In genomic region chrX:101448886-101449475, GRCm38 (mm10) we compare ENCODE assay signal across 14 mouse cellular contexts. TPM values are rescaled to one million over a fixed set of nuclear protein-coding genes. Genes with fewer than 3 reads are reported as not detected.
A peak's percentile ranks its signal among the peaks of the same experiment; 100 is the strongest.
DNase-seq lines count a peak whose midpoint lies in the region; ATAC-seq and TF ChIP-seq lines count a peak whose summit lies in the region.
"Had no signal": no experiment of that assay in that cellular context is flagged by ENCODE, and none has a peak within 500 bp of the region (broad histone marks: within the 10 kb centered on the region; RNA-seq: fewer than 3 reads in every experiment).

Gene Itgb1bp2 (plus strand): TSS chrX:101449088.

- peak within 1 kb of the TSS; percentile 12 for H3K4me3 ChIP-seq in heart, embryonic 11.5 days (ENCODE audit: low read depth, low read length)
- no peak within 1 kb of the TSS for H3K4me3 ChIP-seq in thymus, adult 2 months (ENCODE audit: control insufficient read depth, insufficient read depth, low read length)
- no peak within 1 kb of the TSS for H3K4me3 ChIP-seq in forebrain, embryonic 10.5 days
- H3K4me3 ChIP-seq: forebrain, embryonic 15.5 days; left cerebral cortex, adult 2 months; lung, embryonic 15.5 days had no signal

- ATAC-seq in heart, embryonic 11.5 days (replicated peaks; ENCODE audit: insufficient number of reproducible peaks, low FRiP score, low TSS enrichment) = 0 out of 2 replicates have a peak, but pooled peaks have one; percentile 14
- ATAC-seq: CD4-positive, CD25-positive, alpha-beta regulatory T cell, adult 4 months; forebrain, embryonic 15.5 days; inflammation-experienced regulatory T-cells, adult 6 months had no signal

- peak within 1 kb of the TSS; percentile 49; the same call in 1 of the 2 replicates for H3K9ac ChIP-seq in heart, embryonic 11.5 days (ENCODE audit: low read depth, low read length)
- H3K9ac ChIP-seq: forebrain, embryonic 15.5 days; lung, embryonic 15.5 days had no signal

- no peak for DNase-seq in urinary bladder, adult 2 months (ENCODE audit: low spot score)
- DNase-seq in urinary bladder, postnatal 36 days (ENCODE audit: low spot score in 2 of 2) = no peak
- peak; percentile 17 for DNase-seq in kidney, postnatal 14 days
- no peak for DNase-seq in thymus, postnatal 4 days
- DNase-seq in thymus, adult 2 months = no peak
- DNase-seq in forebrain, embryonic 10.5 days (ENCODE audit: extremely low spot score, low spot score) = no peak
- DNase-seq in thymus, postnatal 36 days = no peak
- DNase-seq: embryo, embryonic 11 days had no signal

- peak within 1 kb of the TSS; percentile 45 for H3K4me2 ChIP-seq in heart, embryonic 11.5 days
- H3K4me2 ChIP-seq: forebrain, embryonic 15.5 days; lung, embryonic 15.5 days had no signal

- no peaks in the 10 kb centered on the region for H3K27me3 ChIP-seq in heart, embryonic 11.5 days (ENCODE audit: control insufficient read depth, insufficient read depth, low read length)
- H3K27me3 ChIP-seq in thymus, adult 2 months (ENCODE audit: control insufficient read depth, insufficient read depth, low read length) = no peaks in the 10 kb centered on the region
- H3K27me3 ChIP-seq in forebrain, embryonic 10.5 days (ENCODE audit: poor library complexity, severe bottlenecking) = peaks cover 63% of the 10 kb centered on the region
- H3K27me3 ChIP-seq: forebrain, embryonic 15.5 days; lung, embryonic 15.5 days had no signal

- WGBS in heart, embryonic 11.5 days (ENCODE audit: insufficient replicate concordance) = 58% methylated on average over 4 of the region's 4 CpGs
- WGBS in thymus, adult 2 months = 94% methylated on average over 4 of the region's 4 CpGs
- 77% methylated on average over 4 of the region's 4 CpGs for WGBS in forebrain, embryonic 10.5 days

- H3K9me3 ChIP-seq in heart, embryonic 11.5 days (replicated peaks; ENCODE audit: control insufficient read depth, low read length) = no peaks in the 10 kb centered on the region
- no peaks in the 10 kb centered on the region for H3K9me3 ChIP-seq in forebrain, embryonic 10.5 days
- H3K9me3 ChIP-seq: forebrain, embryonic 15.5 days; lung, embryonic 15.5 days had no signal

- H3K36me3 ChIP-seq in heart, embryonic 11.5 days (ENCODE audit: control insufficient read depth, insufficient read depth, low read length) = peaks cover 6% of the 10 kb centered on the region
- H3K36me3 ChIP-seq in thymus, adult 2 months (ENCODE audit: control insufficient read depth, insufficient read depth, low read length) = peaks cover 36% of the 10 kb centered on the region
- peaks cover 97% of the 10 kb centered on the region for H3K36me3 ChIP-seq in forebrain, embryonic 10.5 days (replicated peaks)

- no peak for TF ChIP-seq POLR2A in thymus, adult 2 months (IDR thresholded peaks at IDR 0.05; ENCODE audit: control insufficient read depth, extremely low read depth, insufficient read depth, low read length, poor library complexity)

- no peaks in the 10 kb centered on the region for H3K4me1 ChIP-seq in heart, embryonic 11.5 days (ENCODE audit: control insufficient read depth, insufficient read depth, low read length)
- H3K4me1 ChIP-seq in thymus, adult 2 months (replicated peaks; ENCODE audit: control insufficient read depth, insufficient read depth, low read length) = no peaks in the 10 kb centered on the region
- H3K4me1 ChIP-seq in forebrain, embryonic 10.5 days = no peaks in the 10 kb centered on the region
- H3K4me1 ChIP-seq: forebrain, embryonic 15.5 days; lung, embryonic 15.5 days had no signal

- peak within 1 kb of the TSS; percentile 71 for H3K27ac ChIP-seq in heart, embryonic 11.5 days (ENCODE audit: low read depth, low read length)
- H3K27ac ChIP-seq in thymus, adult 2 months (ENCODE audit: control insufficient read depth, insufficient read depth, low read length) = no peak within 1 kb of the TSS
- no peak within 1 kb of the TSS for H3K27ac ChIP-seq in forebrain, embryonic 10.5 days
- H3K27ac ChIP-seq: forebrain, embryonic 15.5 days; left cerebral cortex, adult 2 months; lung, embryonic 15.5 days had no signal

- TF ChIP-seq CTCF in thymus, adult 2 months (IDR thresholded peaks at IDR 0.05; ENCODE audit: borderline replicate concordance, control insufficient read depth, extremely low read depth, insufficient read depth, low read length, poor library complexity) = no peak

RNA-seq across cellular contexts. Expression of gene Itgb1bp2, which starts in this region (rescaled TPM):
- 9.5 and 10.8 TPM in 2 replicates for polyA plus RNA-seq in urinary bladder, adult 2 months (2012; rRNA removed)
- 77.6 and 82.9 TPM in 2 replicates for polyA plus RNA-seq in heart, embryonic 11.5 days (2014; fragmentation: Nextera tagmentation; extraction: Ambion mirVana)
- polyA plus RNA-seq in thymus, adult 2 months (2012; rRNA removed) = 0.87 and 8.2 TPM in 2 replicates
- 2.0 and 2.1 TPM in 2 replicates for polyA plus RNA-seq in forebrain, embryonic 10.5 days (2016; fragmentation: Nextera tagmentation; extraction: Ambion mirVana)
